Mouse (Mus musculus) midbrain, embryonic 12.5 days (tissue): ENCODE measurements at regions not wholly inside any gene's neighbourhood (a gene's known extent, or its start where the extent isn't known, plus 50 kb on each side); places are given as distances from the start of the nearest gene placed in this dataset.

ENCODE experiments used
- ATAC-seq: fragments of 200-750 bp; cut with Nextera tagmentation; 2 replicates; pipeline ENCODE4 v1.8.0; 2017; ENCODE audit warnings: low read depth, moderate TSS enrichment, moderate library complexity; ENCODE audit not compliant: low FRiP score
- H3K27ac ChIP-seq: fragments of 300-500 bp; sonication (generic); replicated peaks from 2 replicates; pipeline ENCODE4 v1.5.1; 2016; ENCODE audit warnings: mild to moderate bottlenecking
- H3K27me3 ChIP-seq: fragments of 300-500 bp; sonication (generic); 2 replicates; pipeline ENCODE4 v1.6.1; 2016; ENCODE audit warnings: mild to moderate bottlenecking
- H3K36me3 ChIP-seq: fragments of 300-500 bp; sonication (generic); 2 replicates; pipeline ENCODE4 v1.6.1; 2016
- H3K4me1 ChIP-seq: fragments of 300-500 bp; sonication (generic); 2 replicates; pipeline ENCODE4 v1.6.1; 2016
- H3K4me2 ChIP-seq: fragments of 300-500 bp; sonication (generic); replicated peaks from 2 replicates; pipeline ENCODE4 v1.6.1; 2016; ENCODE audit warnings: mild to moderate bottlenecking, moderate library complexity
- H3K4me3 ChIP-seq: fragments of 300-500 bp; sonication (generic); 2 replicates; pipeline ENCODE4 v1.5.1; 2016; ENCODE audit warnings: mild to moderate bottlenecking
- H3K9ac ChIP-seq: fragments of 300-500 bp; sonication (generic); replicated peaks from 2 replicates; pipeline ENCODE4 v1.6.1; 2016; ENCODE audit warnings: mild to moderate bottlenecking, moderate library complexity
- H3K9me3 ChIP-seq: fragments of 300-500 bp; sonication (generic); 2 replicates; pipeline ENCODE4 v1.6.1; 2016; ENCODE audit warnings: mild to moderate bottlenecking
- WGBS: fragments of 180-500 bp; shearing (Covaris S2); methylation state at CpG from one replicate; pipeline ENCODE4 v1.1.7; 2016; 5-methylcytosine and 5-hydroxymethylcytosine counted together

DNA sequence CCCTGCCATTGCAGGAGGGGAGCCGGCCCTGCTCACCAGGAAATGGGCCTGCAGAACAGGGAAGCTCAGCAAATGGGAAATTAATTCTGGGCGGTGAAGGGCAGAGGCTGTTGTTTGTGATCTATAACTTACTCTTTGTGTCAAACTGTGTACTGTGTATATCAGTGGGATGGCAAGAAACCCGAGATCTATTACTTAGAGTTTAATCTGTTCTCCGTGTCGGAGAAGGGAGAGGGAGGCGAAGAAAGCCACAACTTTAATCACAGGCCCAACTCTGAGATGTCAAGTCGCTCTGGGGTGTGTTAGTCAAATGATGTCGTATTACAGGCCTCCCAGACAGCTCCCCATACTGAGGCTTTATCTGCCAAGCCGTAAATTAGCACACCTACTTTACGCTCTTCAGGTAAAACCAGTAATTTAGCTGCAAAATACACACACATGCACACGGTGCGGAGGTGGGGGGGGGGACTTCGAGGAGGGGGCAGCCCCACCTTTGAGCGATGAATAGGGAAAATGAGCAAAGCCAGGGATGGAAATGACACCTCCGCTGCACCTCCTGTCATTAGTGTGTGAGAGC is 158.0 kb downstream of the Rplp1 start:
- Histone ChIP-seq H3K4me2 (no peak overlapping the region), H3K9ac (no peak overlapping the region), H3K27ac (peak overlapping the region; percentile 55), H3K27me3 (peaks cover 12% of the 10 kb centered on the region; the same call in 1 of the 2 replicates), H3K9me3 (no peaks in the 10 kb centered on the region), H3K36me3 (no peaks in the 10 kb centered on the region), H3K4me3 (no peak overlapping the region), H3K4me1 (peaks cover 26% of the 10 kb centered on the region)
- ATAC-seq: peak; percentile 12; the same call in 1 of the 2 replicates
- 76% methylated on average over 15 of the region's 15 CpGs for WGBS

DNA sequence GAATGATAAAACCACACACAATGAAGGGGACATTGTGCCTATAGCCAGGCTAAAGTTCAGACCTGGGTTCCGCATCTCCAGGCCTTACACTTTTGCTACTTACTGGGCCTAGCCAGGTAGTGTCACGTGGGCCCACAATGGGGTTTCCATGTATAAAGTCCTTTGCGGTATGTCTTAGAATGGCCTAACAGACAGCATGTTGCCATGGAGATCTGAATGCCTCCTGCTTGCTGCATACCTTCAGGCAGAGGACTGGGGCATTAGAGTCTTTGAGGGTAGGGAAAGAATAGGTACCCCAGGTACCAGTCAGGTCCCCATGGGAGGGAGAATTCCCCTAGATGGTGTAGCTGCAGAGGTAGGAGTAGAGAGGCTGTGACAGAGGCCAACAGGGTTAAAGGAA is 159.0 kb downstream of the Rplp1 start:
- Histone ChIP-seq H3K9me3 (no peaks in the 10 kb centered on the region), H3K27me3 (peaks cover 12% of the 10 kb centered on the region; the same call in 1 of the 2 replicates), H3K27ac (no peak overlapping the region), H3K4me1 (peaks cover 26% of the 10 kb centered on the region), H3K9ac (no peak overlapping the region), H3K4me2 (no peak overlapping the region), H3K36me3 (no peaks in the 10 kb centered on the region), H3K4me3 (no peak overlapping the region)
- WGBS: 72% methylated on average over 3 of the region's 3 CpGs
- ATAC-seq: no peak

DNA sequence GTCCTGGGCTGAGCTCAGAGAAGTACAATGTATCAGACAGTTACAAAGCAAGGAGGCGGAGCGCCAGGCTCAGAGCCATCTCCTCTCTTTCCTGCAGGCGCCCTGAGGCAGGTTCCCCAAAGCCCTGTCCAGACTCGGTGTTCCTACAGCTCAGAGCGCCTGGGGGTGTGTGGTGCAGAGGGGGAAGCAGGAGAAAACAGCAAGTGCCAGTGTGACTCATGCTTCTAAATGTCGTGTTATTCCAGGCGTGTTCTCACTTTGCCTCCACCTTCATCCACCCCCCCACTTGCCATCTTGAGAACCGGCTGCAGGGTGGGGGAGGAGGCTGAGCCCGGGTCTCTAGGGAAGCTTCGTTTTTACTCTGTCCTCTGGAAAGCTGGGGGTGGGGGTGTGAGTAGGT is 160.5 kb downstream of the Rplp1 start:
- no peak for ATAC-seq
- H3K4me1 ChIP-seq: peaks cover 26% of the 10 kb centered on the region
- no peak overlapping the region for H3K4me2 ChIP-seq
- H3K4me3 ChIP-seq: no peak overlapping the region
- WGBS: 40% methylated on average over 9 of the region's 10 CpGs
- no peaks in the 10 kb centered on the region for H3K36me3 ChIP-seq
- H3K27me3 ChIP-seq: 0 out of 2 replicates have a peak, but pooled peaks cover 6% of the 10 kb centered on the region
- H3K27ac ChIP-seq: no peak overlapping the region
- no peaks in the 10 kb centered on the region for H3K9me3 ChIP-seq
- no peak overlapping the region for H3K9ac ChIP-seq

DNA sequence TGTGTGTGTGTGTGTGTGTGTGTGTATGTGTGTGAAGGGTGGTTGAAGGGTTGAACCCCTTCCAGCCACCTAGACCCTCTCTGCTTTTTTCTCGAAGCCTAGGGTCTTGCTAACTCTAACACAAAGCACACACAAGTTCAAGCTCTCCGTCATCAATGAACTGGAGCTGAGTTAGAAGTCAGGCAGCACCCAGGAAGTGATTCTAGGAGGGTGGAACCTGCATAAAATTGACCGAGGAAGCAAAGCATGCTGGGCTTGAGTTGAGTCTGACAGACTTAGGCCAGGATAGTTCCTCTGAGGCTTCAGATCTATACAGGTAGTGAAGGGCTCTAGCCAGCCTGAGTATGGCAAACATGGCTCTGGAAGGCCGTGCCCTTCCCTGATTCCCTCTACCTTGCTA is 165.1 kb downstream of the Rplp1 start:
- H3K4me2 ChIP-seq: no peak overlapping the region
- WGBS: 84% methylated on average over 4 of the region's 4 CpGs
- no peak overlapping the region for H3K4me3 ChIP-seq
- no peak for ATAC-seq
- no peak overlapping the region for H3K9ac ChIP-seq
- peaks cover 23% of the 10 kb centered on the region for H3K4me1 ChIP-seq
- no peaks in the 10 kb centered on the region for H3K9me3 ChIP-seq
- 0 out of 2 replicates have a peak, but pooled peaks cover 6% of the 10 kb centered on the region for H3K27me3 ChIP-seq
- H3K27ac ChIP-seq: no peak overlapping the region
- H3K36me3 ChIP-seq: no peaks in the 10 kb centered on the region

DNA sequence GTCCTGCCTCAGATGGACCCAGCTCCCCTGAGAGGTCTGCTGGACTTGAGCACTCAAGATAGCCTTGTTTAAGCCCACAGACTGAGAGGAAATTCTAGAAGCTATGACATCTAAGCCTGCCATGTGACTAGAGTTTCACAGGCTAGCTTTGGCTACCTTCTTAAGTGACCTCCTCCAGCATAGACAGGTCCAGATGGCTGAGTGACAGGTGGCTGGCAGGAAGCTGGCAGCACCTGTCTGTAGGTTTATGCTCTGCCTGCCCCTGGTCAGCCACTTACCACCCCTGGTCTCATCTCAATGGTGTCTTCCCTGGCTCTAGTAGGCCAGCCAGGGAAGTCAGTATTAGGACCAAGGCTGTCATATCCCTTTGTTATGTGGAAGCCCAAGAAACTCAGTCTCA is 165.9 kb downstream of the Rplp1 start:
- H3K9ac ChIP-seq: no peak overlapping the region
- H3K4me1 ChIP-seq: peaks cover 15% of the 10 kb centered on the region
- H3K9me3 ChIP-seq: no peaks in the 10 kb centered on the region
- ATAC-seq: no peak
- H3K36me3 ChIP-seq: no peaks in the 10 kb centered on the region
- H3K27me3 ChIP-seq: 0 out of 2 replicates have a peak, but pooled peaks cover 6% of the 10 kb centered on the region
- H3K4me2 ChIP-seq: no peak overlapping the region
- no peak overlapping the region for H3K27ac ChIP-seq
- H3K4me3 ChIP-seq: no peak overlapping the region

DNA sequence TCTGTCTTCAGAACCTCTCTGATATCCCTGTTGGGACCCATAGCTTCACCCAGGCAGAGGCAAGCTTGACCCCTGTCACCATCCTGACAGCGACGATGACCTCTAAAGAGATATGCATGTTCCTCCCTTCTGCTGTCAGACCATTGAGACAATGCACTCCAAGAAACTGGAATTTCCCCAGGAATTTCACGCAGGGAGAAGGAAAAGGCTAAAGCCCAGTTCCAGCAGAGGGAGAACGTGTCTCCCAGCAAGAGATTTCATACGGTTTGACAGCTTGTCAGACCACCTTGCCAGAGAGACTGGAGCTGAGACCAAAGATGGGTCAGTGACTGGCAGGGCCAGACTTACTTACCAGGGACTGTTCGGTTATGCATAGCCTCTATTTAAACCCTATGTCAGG is 167.9 kb downstream of the Rplp1 start:
- H3K4me3 ChIP-seq: no peak overlapping the region
- H3K27me3 ChIP-seq: no peaks in the 10 kb centered on the region
- H3K9ac ChIP-seq: no peak overlapping the region
- WGBS: 64% methylated on average over 6 of the region's 6 CpGs
- H3K27ac ChIP-seq: no peak overlapping the region
- no peak for ATAC-seq
- no peaks in the 10 kb centered on the region for H3K36me3 ChIP-seq
- H3K4me1 ChIP-seq: peaks cover 13% of the 10 kb centered on the region; the same call in 1 of the 2 replicates
- H3K9me3 ChIP-seq: no peaks in the 10 kb centered on the region
- no peak overlapping the region for H3K4me2 ChIP-seq

DNA sequence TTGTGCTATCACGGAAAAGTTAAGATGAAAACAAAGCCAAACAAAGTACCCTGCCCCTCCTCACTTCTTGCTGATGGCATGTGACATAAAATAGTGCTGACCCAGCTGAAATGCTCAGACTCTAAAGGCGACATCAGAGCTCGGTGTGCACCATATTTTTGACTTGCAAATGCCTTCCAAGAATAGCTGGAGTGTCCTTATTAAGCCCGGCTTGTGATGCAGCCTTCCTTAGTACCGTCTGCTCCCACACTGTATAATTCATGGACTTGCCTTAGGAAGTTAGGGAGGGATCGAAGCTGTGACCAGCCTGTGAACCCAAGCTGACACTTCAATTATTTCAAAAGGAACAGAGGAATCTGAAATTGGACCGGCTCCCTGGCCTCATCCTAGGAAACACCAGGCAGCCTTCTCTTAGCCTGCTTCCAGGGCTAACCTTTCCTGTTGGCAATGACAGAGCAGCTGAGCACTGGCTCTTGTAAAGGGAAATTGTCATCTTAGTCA is 169.0 kb downstream of the Rplp1 start:
- no peaks in the 10 kb centered on the region for H3K36me3 ChIP-seq

DNA sequence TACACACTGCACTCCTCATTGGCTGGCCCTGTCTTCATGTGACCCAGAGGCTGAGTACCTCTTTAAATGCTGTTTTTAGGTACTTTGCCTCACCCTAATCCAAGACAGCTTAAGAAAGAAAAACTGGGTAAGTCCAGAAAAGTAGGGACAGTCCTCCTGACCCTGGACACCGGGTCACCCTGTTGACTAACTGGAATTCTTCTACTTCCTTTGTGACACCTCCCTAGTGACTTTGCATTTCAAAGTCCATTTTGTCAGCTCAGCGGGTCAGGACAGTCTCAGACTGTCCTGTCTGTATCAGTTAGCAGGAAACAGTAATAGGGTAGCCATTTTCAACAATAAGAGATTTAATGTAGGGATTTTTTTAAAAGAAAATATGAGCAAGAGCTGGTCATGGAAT is 180.8 kb downstream of the Rplp1 start:
- Histone ChIP-seq H3K4me1 (no peaks in the 10 kb centered on the region), H3K4me3 (no peak overlapping the region), H3K9me3 (0 out of 2 replicates have a peak, but pooled peaks cover 3% of the 10 kb centered on the region), H3K36me3 (no peaks in the 10 kb centered on the region), H3K27me3 (0 out of 2 replicates have a peak, but pooled peaks cover 8% of the 10 kb centered on the region), H3K27ac (no peak overlapping the region), H3K9ac (no peak overlapping the region), H3K4me2 (no peak overlapping the region)
- WGBS: 64% methylated on average over 2 of the region's 2 CpGs
- ATAC-seq: no peak

More for the DNA sequence above, 169.0 kb downstream of the Rplp1 start:
- no peaks in the 10 kb centered on the region for H3K9me3 ChIP-seq
- H3K27me3 ChIP-seq: no peaks in the 10 kb centered on the region
- peak; percentile 60; the same call in 1 of the 2 replicates for ATAC-seq
- H3K4me3 ChIP-seq: no peak overlapping the region
- peak overlapping the region; percentile 43 for H3K27ac ChIP-seq
- 43% methylated on average over 7 of the region's 7 CpGs for WGBS
- no peak overlapping the region for H3K9ac ChIP-seq
- peaks cover 13% of the 10 kb centered on the region; the same call in 1 of the 2 replicates for H3K4me1 ChIP-seq
- no peak overlapping the region for H3K4me2 ChIP-seq

DNA sequence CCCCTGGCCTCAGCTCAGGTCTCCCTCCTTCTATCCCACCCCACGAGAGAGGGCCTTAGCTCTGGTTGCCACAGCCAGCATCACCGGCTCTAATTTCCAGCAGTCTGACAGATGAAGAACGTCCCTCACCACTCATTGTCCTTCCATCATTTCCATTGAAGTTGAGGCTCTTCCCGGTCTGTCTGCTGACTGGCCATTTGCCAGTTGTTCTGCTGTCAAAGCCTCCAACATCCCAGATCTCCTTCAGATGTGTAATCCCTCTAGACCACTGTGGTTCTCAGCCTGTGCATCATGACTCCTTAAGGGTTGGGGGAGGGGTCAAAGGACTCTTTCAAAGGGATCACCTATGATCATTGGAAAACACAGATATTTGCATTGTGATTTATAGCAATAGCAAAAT is 181.6 kb downstream of the Rplp1 start:
- H3K9me3 ChIP-seq: 0 out of 2 replicates have a peak, but pooled peaks cover 3% of the 10 kb centered on the region
- H3K9ac ChIP-seq: no peak overlapping the region
- no peak for ATAC-seq
- H3K4me2 ChIP-seq: no peak overlapping the region
- no peak overlapping the region for H3K27ac ChIP-seq
- WGBS: 83% methylated on average over 4 of the region's 4 CpGs
- H3K4me3 ChIP-seq: no peak overlapping the region
- H3K36me3 ChIP-seq: no peaks in the 10 kb centered on the region
- H3K27me3 ChIP-seq: 0 out of 2 replicates have a peak, but pooled peaks cover 8% of the 10 kb centered on the region
- no peaks in the 10 kb centered on the region for H3K4me1 ChIP-seq

DNA sequence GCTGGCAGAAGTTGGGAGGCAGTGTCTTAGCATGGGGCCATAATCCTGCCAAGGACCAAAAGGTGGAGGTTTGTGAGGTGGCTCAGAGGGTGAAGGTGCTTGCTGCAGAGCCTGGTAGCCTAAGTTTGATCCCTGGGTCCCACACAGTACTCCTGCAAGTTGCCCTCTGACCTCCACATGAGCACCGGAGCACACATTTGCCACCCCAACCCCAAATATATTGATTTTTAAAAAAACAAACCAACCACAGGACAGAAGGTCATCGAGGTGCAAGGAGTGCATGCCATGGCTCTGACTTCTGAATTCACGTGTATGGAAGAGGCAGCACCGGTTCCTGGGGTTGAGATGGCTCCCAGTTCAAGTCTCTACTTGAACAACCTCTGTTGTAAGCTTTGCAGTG is 186.2 kb downstream of the Rplp1 start:
- WGBS: 81% methylated on average over 4 of the region's 4 CpGs
- Histone ChIP-seq H3K4me2 (no peak overlapping the region), H3K4me3 (no peak overlapping the region), H3K4me1 (no peaks in the 10 kb centered on the region; the same call in 1 of the 2 replicates), H3K9ac (no peak overlapping the region), H3K27ac (no peak overlapping the region), H3K9me3 (no peaks in the 10 kb centered on the region), H3K27me3 (0 out of 2 replicates have a peak, but pooled peaks cover 8% of the 10 kb centered on the region), H3K36me3 (no peaks in the 10 kb centered on the region)
- no peak for ATAC-seq

DNA sequence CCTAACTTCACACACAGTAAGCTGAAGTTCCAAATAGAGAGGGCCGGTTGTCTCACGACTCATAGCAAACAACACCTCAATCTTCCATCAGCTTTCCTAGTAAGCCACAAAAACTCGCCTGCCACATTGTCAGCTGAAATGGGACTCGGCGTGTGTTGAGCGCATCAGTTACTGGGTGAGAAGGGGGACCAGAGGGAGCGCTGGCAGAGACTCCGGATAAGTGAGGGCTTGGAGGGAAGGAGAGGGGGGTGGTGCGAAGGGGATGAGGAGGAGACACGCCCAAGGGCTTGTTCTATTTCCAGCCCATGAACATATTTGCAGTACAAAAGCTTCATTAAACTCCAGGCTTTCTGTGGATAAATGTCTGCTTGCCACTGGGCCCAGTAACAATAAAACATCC is 186.7 kb downstream of the Rplp1 start:
- Histone ChIP-seq H3K36me3 (no peaks in the 10 kb centered on the region), H3K4me2 (no peak overlapping the region), H3K4me1 (no peaks in the 10 kb centered on the region; the same call in 1 of the 2 replicates), H3K4me3 (no peak overlapping the region), H3K27ac (no peak overlapping the region), H3K27me3 (0 out of 2 replicates have a peak, but pooled peaks cover 8% of the 10 kb centered on the region), H3K9ac (no peak overlapping the region), H3K9me3 (no peaks in the 10 kb centered on the region)
- ATAC-seq: no peak
- WGBS: 72% methylated on average over 10 of the region's 10 CpGs

DNA sequence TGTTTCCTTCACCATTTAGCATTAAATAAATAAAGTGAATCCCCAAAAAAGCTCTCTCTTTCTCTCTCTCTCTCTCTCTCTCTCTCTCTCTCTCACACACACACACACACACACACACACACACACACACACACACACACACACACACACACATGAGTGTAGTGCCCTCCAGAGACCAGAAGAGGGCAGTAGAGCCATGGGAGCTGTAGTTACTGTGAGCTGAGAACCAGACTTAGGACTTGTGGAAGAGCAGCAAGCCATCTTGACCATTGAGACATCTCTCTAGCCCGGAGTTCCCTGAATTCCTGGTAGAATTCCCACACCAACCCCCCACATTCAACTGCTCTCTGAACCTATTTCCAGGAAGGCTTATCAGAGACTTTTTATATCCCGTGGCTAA is 190.3 kb downstream of the Rplp1 start:
- peaks cover 18% of the 10 kb centered on the region for H3K4me1 ChIP-seq
- no peak overlapping the region for H3K27ac ChIP-seq
- H3K9me3 ChIP-seq: no peaks in the 10 kb centered on the region
- H3K4me2 ChIP-seq: no peak overlapping the region
- H3K9ac ChIP-seq: no peak overlapping the region
- H3K36me3 ChIP-seq: no peaks in the 10 kb centered on the region
- no peak overlapping the region for H3K4me3 ChIP-seq
- 88% methylated on average over 2 of the region's 2 CpGs for WGBS
- H3K27me3 ChIP-seq: no peaks in the 10 kb centered on the region
- no peak for ATAC-seq
